Comparison of ENCODE assay signal across 8 mouse cellular contexts in the genomic region with DNA sequence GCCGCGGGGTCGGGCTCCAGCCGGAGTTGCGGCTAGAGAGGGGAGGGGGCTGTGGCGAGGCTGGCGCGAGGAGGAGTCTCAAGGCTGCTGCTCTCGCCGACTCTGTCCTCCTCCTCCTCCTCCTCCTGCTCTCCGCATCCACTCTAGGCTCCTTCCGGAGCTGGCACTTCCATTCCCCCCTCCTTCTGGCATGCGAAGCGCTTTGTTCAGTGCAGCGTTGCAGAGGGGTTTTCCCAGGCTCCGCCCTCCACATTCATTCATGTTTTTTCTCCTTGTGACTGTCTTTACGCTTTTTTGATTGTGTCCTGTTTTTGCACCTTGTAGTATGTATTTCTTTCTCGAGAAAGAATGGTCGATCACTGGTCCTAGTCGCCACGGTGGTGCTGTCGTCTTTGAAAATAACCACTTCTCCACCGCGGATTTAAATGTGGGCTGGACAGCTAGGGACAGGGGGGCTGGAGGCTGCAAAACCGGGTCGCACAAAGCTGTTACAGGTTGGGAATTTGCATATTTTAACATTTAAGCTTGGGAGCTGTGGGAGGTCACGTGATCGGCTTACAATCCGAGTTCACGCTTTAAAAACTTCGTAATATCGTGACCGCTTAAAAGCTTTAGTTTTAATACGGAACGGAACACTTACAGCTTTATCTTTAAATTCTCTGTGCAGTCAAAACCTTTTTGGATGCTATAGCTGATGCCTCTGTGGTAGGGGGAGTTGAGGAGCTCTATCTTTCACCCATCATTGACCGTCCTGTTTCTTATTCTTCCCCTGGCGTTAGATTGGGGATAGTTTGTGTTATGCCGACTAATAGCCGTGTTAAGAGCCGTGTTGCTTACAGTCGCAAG. TPM values are rescaled to one million over a fixed set of nuclear protein-coding genes. Genes with fewer than 3 reads are reported as not detected.
DNase-seq lines count a peak whose midpoint lies in the region; ATAC-seq and TF ChIP-seq lines count a peak whose summit lies in the region.

No protein-coding gene starts in this region.

- no peak for TF ChIP-seq POLR2A in small intestine, adult 2 months (IDR thresholded peaks at IDR 0.05; ENCODE audit: low read depth, low read length)

- H3K9ac ChIP-seq in limb, embryonic 12.5 days (replicated peaks), result peak overlapping the region; percentile 92
- H3K9ac ChIP-seq in midbrain, embryonic 13.5 days (replicated peaks), result peak overlapping the region; percentile 91

- H3K36me3 ChIP-seq in embryonic facial prominence, embryonic 10.5 days (replicated peaks), result peaks cover 29% of the 10 kb centered on the region
- peaks cover 18% of the 10 kb centered on the region for H3K36me3 ChIP-seq in limb, embryonic 12.5 days
- H3K36me3 ChIP-seq in midbrain, embryonic 13.5 days, result peaks cover 16% of the 10 kb centered on the region
- peaks cover 15% of the 10 kb centered on the region for H3K36me3 ChIP-seq in small intestine, adult 2 months (ENCODE audit: control insufficient read depth, insufficient read depth, low read length)

- WGBS in embryonic facial prominence, embryonic 10.5 days, result under 1% methylated on average over 41 of the region's 41 CpGs
- WGBS in limb, embryonic 12.5 days, result under 1% methylated on average over 40 of the region's 41 CpGs
- under 1% methylated on average over 38 of the region's 41 CpGs for WGBS in midbrain, embryonic 13.5 days
- WGBS in small intestine, adult 2 months, result under 1% methylated on average over 41 of the region's 41 CpGs

- H3K9me3 ChIP-seq in embryonic facial prominence, embryonic 10.5 days, result no peaks in the 10 kb centered on the region
- no peaks in the 10 kb centered on the region for H3K9me3 ChIP-seq in limb, embryonic 12.5 days
- H3K9me3 ChIP-seq in midbrain, embryonic 13.5 days, result no peaks in the 10 kb centered on the region

- peak; percentile 90 for DNase-seq in 3T3-L1 (ENCODE audit: low read depth, low spot score)
- peak; percentile 77 for DNase-seq in adrenal gland, postnatal 10 days
- DNase-seq in embryonic facial prominence, embryonic 10.5 days (ENCODE audit: low spot score), result peak; percentile 86
- DNase-seq in heart, adult 18-20 months, result peak; percentile 75 to 83
- DNase-seq in kidney, adult 18-20 months, result peak; percentile 73

- TF ChIP-seq CTCF in small intestine, adult 2 months (IDR thresholded peaks at IDR 0.05; ENCODE audit: extremely low read depth, insufficient read length, insufficient replicate concordance, low read depth, low read length), result no peak

- H3K27me3 ChIP-seq in embryonic facial prominence, embryonic 10.5 days (replicated peaks; ENCODE audit: low read depth, poor library complexity, severe bottlenecking), result peaks cover 2% of the 10 kb centered on the region; the same call in 1 of the 2 replicates
- no peaks in the 10 kb centered on the region for H3K27me3 ChIP-seq in limb, embryonic 12.5 days
- no peaks in the 10 kb centered on the region; the same call in 1 of the 2 replicates for H3K27me3 ChIP-seq in midbrain, embryonic 13.5 days
- H3K27me3 ChIP-seq in small intestine, adult 2 months (ENCODE audit: control insufficient read depth, insufficient read depth, low read length), result no peaks in the 10 kb centered on the region

- H3K27ac ChIP-seq in embryonic facial prominence, embryonic 10.5 days (replicated peaks), result peak overlapping the region; percentile 94
- peak overlapping the region; percentile 96 for H3K27ac ChIP-seq in limb, embryonic 12.5 days
- H3K27ac ChIP-seq in midbrain, embryonic 13.5 days, result peak overlapping the region; percentile 99
- peak overlapping the region; percentile 82 for H3K27ac ChIP-seq in small intestine, adult 2 months (ENCODE audit: insufficient read depth, low read depth, low read length)

- peak; percentile 53; the same call in 1 of the 2 replicates for ATAC-seq in limb, embryonic 12.5 days (ENCODE audit: insufficient number of reproducible peaks, insufficient read depth, low FRiP score, low TSS enrichment, low read depth)
- ATAC-seq in midbrain, embryonic 13.5 days, result peak; percentile 85

- peak overlapping the region; percentile 77 for H3K4me2 ChIP-seq in limb, embryonic 12.5 days
- H3K4me2 ChIP-seq in midbrain, embryonic 13.5 days (replicated peaks), result peak overlapping the region; percentile 59

- peaks cover 30% of the 10 kb centered on the region for H3K4me1 ChIP-seq in embryonic facial prominence, embryonic 10.5 days
- peaks cover 18% of the 10 kb centered on the region for H3K4me1 ChIP-seq in limb, embryonic 12.5 days (replicated peaks)
- H3K4me1 ChIP-seq in midbrain, embryonic 13.5 days (replicated peaks), result peaks cover 43% of the 10 kb centered on the region
- peaks cover 6% of the 10 kb centered on the region; the same call in 1 of the 2 replicates for H3K4me1 ChIP-seq in small intestine, adult 2 months (ENCODE audit: control insufficient read depth, insufficient read depth, insufficient read length, low read length)

- H3K4me3 ChIP-seq in embryonic facial prominence, embryonic 10.5 days, result peak overlapping the region; percentile 74
- peak overlapping the region; percentile 84 for H3K4me3 ChIP-seq in limb, embryonic 12.5 days (replicated peaks)
- H3K4me3 ChIP-seq in midbrain, embryonic 13.5 days (replicated peaks), result peak overlapping the region; percentile 81
- H3K4me3 ChIP-seq in small intestine, adult 2 months (ENCODE audit: low read depth, low read length), result peak overlapping the region; percentile 95

RNA-seq across cellular contexts. Expression of a gene that starts 1.1 kb away (rescaled TPM):
- 10 to 100 TPM; 21.0 to 24.3 TPM for total RNA-seq in adrenal gland, postnatal 10 days (2021)
- 9.4 and 10.3 TPM in 2 replicates for polyA plus RNA-seq in embryonic facial prominence, embryonic 10.5 days (2016; fragmentation: Nextera tagmentation; extraction: Ambion mirVana)
- 10 to 100 TPM; 23.8 to 25.9 TPM for total RNA-seq in heart, adult 18-20 months (2021)
- 12.9 and 13.2 TPM in 2 replicates for polyA plus RNA-seq in limb, embryonic 12.5 days (2016; fragmentation: Nextera tagmentation; extraction: Ambion mirVana)
- 18.7 and 20.5 TPM in 2 replicates for polyA plus RNA-seq in midbrain, embryonic 13.5 days (2015; fragmentation: Nextera tagmentation; extraction: Ambion mirVana)
- polyA plus RNA-seq in small intestine, adult 2 months (2012; rRNA removed), result 14.5 and 27.9 TPM in 2 replicates

Comparison
In these comparisons a context has a peak if more than half of its experiments do, and no peak if none do; other contexts are left out.
1. Peak in every context shown above with its lines: DNase-seq, ATAC-seq, H3K4me3 ChIP-seq and H3K27ac ChIP-seq.